Mouse (Mus musculus) liver, embryonic 15.5 days (tissue): ENCODE measurements at regions not wholly inside any gene's neighbourhood (a gene's known extent, or its start where the extent isn't known, plus 50 kb on each side); places are given as distances from the start of the nearest gene placed in this dataset.
A peak's percentile ranks its signal among the peaks of the same experiment; 100 is the strongest.

ENCODE experiments used
- ATAC-seq: fragments of 200-750 bp; cut with Nextera tagmentation; 2 replicates; pipeline ENCODE4 v1.8.0; 2017; ENCODE audit warnings: moderate number of reproducible peaks, mild to moderate bottlenecking, moderate library complexity; ENCODE audit not compliant: insufficient read depth
- H3K27ac ChIP-seq: fragments of 300-500 bp; sonication (generic); replicated peaks from 2 replicates; pipeline ENCODE4 v1.5.1; 2015; ENCODE audit warnings: mild to moderate bottlenecking, inconsistent platforms
- H3K27me3 ChIP-seq: fragments of 300-500 bp; sonication (generic); 2 replicates; pipeline ENCODE4 v1.6.1; 2015; ENCODE audit warnings: mild to moderate bottlenecking, inconsistent platforms
- H3K36me3 ChIP-seq: fragments of 300-500 bp; sonication (generic); replicated peaks from 2 replicates; pipeline ENCODE4 v1.6.1; 2015; ENCODE audit warnings: moderate library complexity, mild to moderate bottlenecking, inconsistent platforms
- H3K4me1 ChIP-seq: fragments of 300-500 bp; sonication (generic); replicated peaks from 2 replicates; pipeline ENCODE4 v1.6.1; 2015; ENCODE audit warnings: inconsistent platforms
- H3K4me2 ChIP-seq: fragments of 300-500 bp; sonication (generic); 2 replicates; pipeline ENCODE4 v1.6.1; 2015; ENCODE audit warnings: moderate library complexity, mild to moderate bottlenecking, inconsistent platforms
- H3K4me3 ChIP-seq: fragments of 300-500 bp; sonication (generic); replicated peaks from 2 replicates; pipeline ENCODE4 v1.5.1; 2015; ENCODE audit warnings: mild to moderate bottlenecking, inconsistent platforms
- H3K9ac ChIP-seq: fragments of 300-500 bp; sonication (generic); 2 replicates; pipeline ENCODE4 v1.6.1; 2015; ENCODE audit warnings: moderate library complexity, mild to moderate bottlenecking, inconsistent platforms
- H3K9me3 ChIP-seq: fragments of 300-500 bp; sonication (generic); replicated peaks from 2 replicates; pipeline ENCODE4 v1.6.1; 2016; ENCODE audit warnings: inconsistent platforms
- WGBS: fragments of 180-500 bp; shearing (Covaris S2); methylation state at CpG from one replicate; pipeline ENCODE4 v1.1.7; 2015; ENCODE audit warnings: mixed read lengths; ENCODE audit not compliant: insufficient replicate concordance; 5-methylcytosine and 5-hydroxymethylcytosine counted together

DNA sequence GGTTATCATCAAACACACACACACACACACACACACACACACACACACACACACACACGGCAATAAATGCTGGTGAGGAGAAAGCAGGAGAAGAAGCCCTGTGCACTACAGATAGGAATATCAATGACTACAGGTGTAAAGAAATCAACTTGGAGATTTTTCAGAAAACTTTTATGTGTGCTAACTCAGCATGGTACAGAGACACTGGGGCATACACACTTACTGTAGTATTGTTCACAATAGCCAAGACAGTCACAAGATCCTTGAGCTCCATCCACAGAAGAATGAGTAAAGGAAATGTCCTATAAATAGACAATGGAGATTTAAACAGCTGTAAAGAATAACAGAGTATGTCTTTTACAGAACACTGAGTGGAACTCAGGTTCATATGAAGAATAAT lies 182.4 kb downstream of the Tm2d1 start:
- H3K4me2 ChIP-seq, result no peak overlapping the region
- H3K9ac ChIP-seq, result no peak overlapping the region
- H3K36me3 ChIP-seq, result no peaks in the 10 kb centered on the region
- ATAC-seq, result no peak
- H3K4me3 ChIP-seq, result no peak overlapping the region
- no peak overlapping the region for H3K27ac ChIP-seq
- H3K9me3 ChIP-seq, result no peaks in the 10 kb centered on the region
- no peaks in the 10 kb centered on the region; the same call in none of the 2 replicates for H3K4me1 ChIP-seq
- no peaks in the 10 kb centered on the region for H3K27me3 ChIP-seq
- whole genome bisulfite sequencing, result 6% methylated on average over 1 of the region's 1 CpGs

DNA sequence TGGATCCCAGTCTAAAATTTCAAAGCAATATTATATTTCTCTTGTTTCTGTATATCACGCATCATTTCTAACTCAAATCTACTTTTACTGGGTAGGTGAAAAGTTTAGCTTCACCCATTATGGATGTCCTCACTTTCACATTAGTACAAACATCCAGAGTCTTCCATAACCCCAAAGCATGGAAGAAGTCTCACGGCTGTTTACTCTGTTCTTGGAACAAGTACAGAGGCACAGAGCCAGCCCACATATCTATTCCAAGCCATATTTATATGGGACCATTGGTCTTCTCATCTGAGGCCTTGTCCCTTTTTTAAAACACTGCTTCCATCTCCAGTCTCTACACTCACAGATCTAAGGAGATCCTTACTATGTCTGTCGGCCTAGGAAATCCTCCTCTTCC lies 192.8 kb downstream of the Tm2d1 start:
- Histone ChIP-seq H3K9me3 (no peaks in the 10 kb centered on the region), H3K27me3 (no peaks in the 10 kb centered on the region), H3K4me1 (peaks cover 44% of the 10 kb centered on the region), H3K4me2 (no peak overlapping the region), H3K4me3 (no peak overlapping the region), H3K36me3 (no peaks in the 10 kb centered on the region), H3K9ac (no peak overlapping the region), H3K27ac (peak overlapping the region; percentile 73)
- ATAC-seq, result no peak
- 52% methylated on average over 3 of the region's 3 CpGs for WGBS

DNA sequence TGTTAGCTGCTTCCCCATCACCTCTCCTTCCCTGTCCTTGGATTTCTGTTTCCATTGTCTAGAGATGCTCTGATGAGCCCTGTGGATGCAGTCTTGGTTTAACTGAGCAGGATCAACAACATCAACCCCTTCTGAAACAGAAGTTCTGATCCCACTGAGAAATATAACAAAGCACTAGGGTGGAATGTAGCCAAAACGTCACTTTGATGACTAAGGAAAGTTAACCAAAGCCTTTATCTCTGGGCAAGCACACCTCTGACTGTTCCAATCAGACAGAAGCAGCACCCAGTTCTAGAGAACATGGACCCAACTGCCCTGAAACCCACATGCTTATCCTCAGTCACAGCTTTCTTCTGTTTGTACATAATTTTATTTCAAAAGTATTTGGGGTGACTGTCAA lies 193.2 kb downstream of the Tm2d1 start:
- Histone ChIP-seq H3K4me1 (peaks cover 44% of the 10 kb centered on the region), H3K27ac (peak overlapping the region; percentile 73), H3K27me3 (no peaks in the 10 kb centered on the region), H3K9ac (no peak overlapping the region), H3K4me2 (peak overlapping the region; percentile 41), H3K4me3 (no peak overlapping the region), H3K36me3 (no peaks in the 10 kb centered on the region), H3K9me3 (no peaks in the 10 kb centered on the region)
- peak; percentile 86 for ATAC-seq
- WGBS, result 6% methylated on average over 1 of the region's 1 CpGs

DNA sequence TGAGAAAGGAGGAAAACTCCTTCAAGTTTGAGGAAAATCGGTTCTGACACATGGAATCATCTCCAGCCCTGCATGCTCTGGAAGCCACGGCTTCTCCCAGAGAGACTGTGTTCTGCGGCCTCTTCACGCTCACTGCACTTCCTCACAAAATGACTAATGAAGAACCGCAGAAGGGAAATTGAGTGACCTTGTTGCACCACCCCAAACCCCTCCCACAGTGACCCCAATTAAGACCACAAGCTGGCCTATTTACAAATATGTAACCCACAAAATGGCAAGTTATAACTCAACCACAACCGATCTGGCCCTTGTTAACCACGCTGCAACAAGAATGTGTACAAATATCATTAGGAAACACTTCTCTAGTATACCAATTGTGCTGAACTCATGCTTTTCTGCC lies 194.2 kb downstream of the Tm2d1 start:
- Histone ChIP-seq H3K4me1 (peaks cover 44% of the 10 kb centered on the region), H3K9me3 (no peaks in the 10 kb centered on the region), H3K4me3 (no peak overlapping the region), H3K4me2 (no peak overlapping the region), H3K9ac (no peak overlapping the region), H3K36me3 (no peaks in the 10 kb centered on the region), H3K27me3 (no peaks in the 10 kb centered on the region), H3K27ac (peak overlapping the region; percentile 73)
- 65% methylated on average over 7 of the region's 7 CpGs for WGBS
- no peak for ATAC-seq

DNA sequence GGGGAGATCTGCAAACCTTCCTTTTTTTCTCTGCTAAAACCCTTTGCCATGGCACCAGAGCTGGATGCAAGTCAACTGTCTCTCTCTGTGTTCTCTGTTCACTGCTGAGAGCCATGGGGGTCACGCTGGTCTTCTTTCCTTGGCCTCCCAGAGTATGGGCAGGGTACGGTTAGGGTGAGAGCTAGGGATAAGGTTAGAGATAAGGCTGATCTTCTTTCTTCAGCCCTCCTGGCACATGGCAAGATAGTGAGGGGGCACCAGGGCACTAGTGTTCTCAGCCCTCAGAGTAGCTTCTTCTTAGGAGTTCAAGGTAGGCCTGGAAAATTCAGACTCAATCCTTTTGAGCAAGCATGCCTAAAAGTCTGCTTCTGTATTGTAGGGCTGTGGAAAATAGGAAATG lies 196.1 kb downstream of the Tm2d1 start:
- peak overlapping the region; percentile 51 for H3K27ac ChIP-seq
- ATAC-seq, result peak; percentile 88
- no peak overlapping the region for H3K4me3 ChIP-seq
- H3K4me2 ChIP-seq, result peak overlapping the region; percentile 29
- H3K36me3 ChIP-seq, result no peaks in the 10 kb centered on the region
- peaks cover 44% of the 10 kb centered on the region for H3K4me1 ChIP-seq
- no peak overlapping the region for H3K9ac ChIP-seq
- no peaks in the 10 kb centered on the region for H3K9me3 ChIP-seq
- no peaks in the 10 kb centered on the region for H3K27me3 ChIP-seq
- 40% methylated on average over 2 of the region's 2 CpGs for WGBS

DNA sequence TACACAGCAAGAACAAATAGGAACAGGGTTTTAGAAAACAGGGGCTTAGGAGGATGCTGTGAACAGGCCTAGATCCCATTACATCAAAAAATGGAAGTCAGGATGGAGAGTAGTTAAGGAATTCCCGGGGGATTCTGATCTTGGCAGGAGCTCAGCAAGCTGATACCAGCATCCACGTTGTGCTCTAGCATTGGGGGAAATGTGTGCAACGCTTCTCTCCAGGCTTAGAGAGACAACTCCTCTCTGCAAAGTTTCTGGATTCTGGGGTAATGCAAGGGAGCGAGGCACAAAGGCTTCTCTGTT lies 201.1 kb downstream of the Tm2d1 start:
- no peak overlapping the region for H3K4me3 ChIP-seq
- H3K4me1 ChIP-seq, result peaks cover 6% of the 10 kb centered on the region
- no peaks in the 10 kb centered on the region for H3K27me3 ChIP-seq
- no peak overlapping the region for H3K9ac ChIP-seq
- H3K36me3 ChIP-seq, result no peaks in the 10 kb centered on the region
- WGBS, result 53% methylated on average over 4 of the region's 4 CpGs
- no peak overlapping the region for H3K27ac ChIP-seq
- H3K9me3 ChIP-seq, result no peaks in the 10 kb centered on the region
- ATAC-seq, result no peak
- H3K4me2 ChIP-seq, result no peak overlapping the region

DNA sequence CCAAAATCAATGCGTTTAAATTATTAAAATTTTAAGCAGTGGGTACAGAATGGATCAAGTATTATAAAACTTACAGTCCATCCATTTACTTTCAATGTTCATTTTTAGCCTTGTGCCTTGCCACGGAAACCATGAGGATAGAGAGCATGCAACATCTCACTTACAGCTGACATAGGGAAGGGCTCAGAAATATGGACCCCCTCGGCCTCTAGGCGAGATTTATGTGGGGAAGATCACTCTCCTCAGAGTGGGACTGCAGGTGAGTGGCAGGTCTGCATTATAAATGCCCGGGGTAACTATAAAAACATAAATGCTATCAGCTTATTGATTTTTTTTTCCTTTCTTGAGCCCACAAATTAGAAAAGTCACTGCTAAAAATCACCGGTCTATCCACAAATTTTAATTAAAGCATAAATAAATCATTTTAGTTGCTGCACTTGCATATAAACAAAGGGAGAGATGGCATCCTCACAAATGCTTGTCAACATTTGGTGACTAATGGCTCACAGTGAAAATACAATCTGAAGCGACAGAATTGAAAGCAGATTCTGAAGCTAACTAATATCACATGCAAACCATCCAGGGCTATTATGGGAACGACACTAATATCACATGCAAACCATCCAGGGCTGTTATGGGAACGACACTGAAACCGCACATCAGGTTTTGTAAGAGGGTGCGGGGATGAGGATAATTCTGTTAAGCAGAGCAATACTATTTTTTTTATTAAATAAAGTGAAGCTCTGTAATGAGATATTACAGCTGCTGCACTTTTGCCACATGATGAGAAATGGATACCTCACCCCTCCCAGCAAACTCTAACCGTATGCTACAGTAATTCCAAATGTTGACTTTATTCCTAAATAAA lies 201.7 kb downstream of the Tm2d1 start:
- Histone ChIP-seq H3K4me2 (no peak overlapping the region), H3K9me3 (no peaks in the 10 kb centered on the region), H3K27me3 (no peaks in the 10 kb centered on the region), H3K27ac (no peak overlapping the region), H3K4me3 (no peak overlapping the region), H3K4me1 (0 out of 2 replicates have a peak, but pooled peaks cover under 1% of the 10 kb centered on the region), H3K9ac (no peak overlapping the region), H3K36me3 (no peaks in the 10 kb centered on the region)
- 67% methylated on average over 12 of the region's 12 CpGs for WGBS
- ATAC-seq, result no peak

DNA sequence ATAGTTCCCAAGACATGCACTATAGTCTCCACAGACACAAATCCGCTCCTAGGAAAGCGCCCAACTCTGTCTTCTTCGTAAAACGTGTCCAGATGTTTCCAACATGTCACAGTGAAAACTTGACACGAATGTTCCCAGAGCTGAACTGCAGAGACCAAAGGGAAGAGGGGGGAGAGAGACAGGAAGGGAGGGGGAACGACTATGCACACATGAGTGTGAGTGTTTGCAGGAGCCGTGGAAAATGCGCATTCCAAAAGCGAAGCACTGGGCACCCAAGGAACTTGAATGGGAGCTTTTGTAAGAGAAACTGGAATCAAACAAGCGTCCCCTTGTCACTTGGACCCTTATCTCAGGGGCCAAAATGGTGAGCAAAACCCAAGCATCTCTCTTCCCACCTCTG lies 202.8 kb downstream of the Tm2d1 start:
- no peak overlapping the region for H3K9ac ChIP-seq
- H3K4me1 ChIP-seq, result no peaks in the 10 kb centered on the region
- no peaks in the 10 kb centered on the region for H3K36me3 ChIP-seq
- H3K27ac ChIP-seq, result no peak overlapping the region
- H3K4me3 ChIP-seq, result no peak overlapping the region
- WGBS, result 59% methylated on average over 10 of the region's 10 CpGs
- H3K4me2 ChIP-seq, result no peak overlapping the region
- no peaks in the 10 kb centered on the region for H3K9me3 ChIP-seq
- no peak for ATAC-seq
- H3K27me3 ChIP-seq, result no peaks in the 10 kb centered on the region
